Mouse (Mus musculus): Measurements from ENCODE around the gene Psmd3. TPM values are rescaled to one million over a fixed set of nuclear protein-coding genes. Genes with fewer than 3 reads are reported as not detected.
"Not testable (repeated sequence)": the region's sequence is repeated elsewhere in the genome, so short reads cannot be mapped to it uniquely, and the experiment has no call there.

The Psmd3 gene
- polyA plus RNA-seq, 1 experiment from 2014 or later: 169 TPM

- peak; percentile 67 for TF ChIP-seq CTCF (IDR thresholded peaks at IDR 0.05; ENCODE audit: low read depth)
- not testable (repeated sequence) for H3K4me1 ChIP-seq (ENCODE audit: insufficient read depth); H3K36me3 ChIP-seq (ENCODE audit: insufficient read depth); H3K27me3 ChIP-seq (ENCODE audit: insufficient read depth, low read length); H3K4me3 ChIP-seq (ENCODE audit: low read depth, low read length); H3K9me3 ChIP-seq (ENCODE audit: low read depth, low read length); H3K9ac ChIP-seq; H3K27ac ChIP-seq (ENCODE audit: low read depth); H3K4me2 ChIP-seq
- 5% methylated on average over 6 of the region's 7 CpGs for WGBS
- peak; percentile 77 for DNase-seq
- ATAC-seq (ENCODE audit: insufficient read depth): peak; percentile 56
Observed at GRCm38 (mm10) chr11:98673136-98673535, 9.2 kb upstream of the Psmd3 start.

DNA sequence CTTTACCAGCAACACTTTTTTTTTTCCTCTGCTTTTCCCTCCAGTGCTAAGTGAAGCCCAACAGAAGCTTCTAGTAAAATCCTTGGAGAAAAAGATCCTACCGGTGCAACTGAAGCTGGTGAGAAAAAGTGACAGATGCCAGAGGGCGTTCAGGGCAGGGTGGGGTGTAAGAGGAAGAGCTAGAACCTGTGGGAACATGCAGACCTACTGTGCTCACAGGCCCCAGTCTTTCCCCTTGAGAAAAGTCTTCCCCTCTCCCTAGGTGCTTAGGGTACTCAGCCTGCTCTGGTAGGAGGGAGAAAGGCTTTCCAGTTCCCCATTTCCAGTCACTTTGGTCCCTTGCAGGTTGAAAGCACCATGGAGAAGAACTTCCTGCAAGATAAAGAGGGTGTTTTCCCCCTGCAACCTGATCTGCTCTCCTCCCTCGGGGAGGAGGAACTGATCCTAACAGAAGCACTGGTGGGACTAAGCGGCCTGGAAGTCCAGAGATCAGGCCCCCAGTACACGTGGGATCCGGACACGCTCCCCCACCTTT is 6.5 kb upstream of the Psmd3 start:
- no peak overlapping the region for H3K27ac ChIP-seq (ENCODE audit: low read depth)
- DNase-seq (no peak), ATAC-seq (ENCODE audit: insufficient read depth) (no peak)
- H3K4me3 ChIP-seq (ENCODE audit: low read depth, low read length): no peak overlapping the region
- no peak for TF ChIP-seq CTCF (IDR thresholded peaks at IDR 0.05; ENCODE audit: low read depth)
- WGBS: 35% methylated on average over 7 of the region's 7 CpGs
- no peak overlapping the region for H3K4me2 ChIP-seq
- no peaks in the 10 kb centered on the region for H3K9me3 ChIP-seq (ENCODE audit: low read depth, low read length)
- H3K9ac ChIP-seq: no peak overlapping the region
- H3K27me3 ChIP-seq (ENCODE audit: insufficient read depth, low read length): no peaks in the 10 kb centered on the region
- no peaks in the 10 kb centered on the region for H3K4me1 ChIP-seq (ENCODE audit: insufficient read depth)
- no peaks in the 10 kb centered on the region for H3K36me3 ChIP-seq (ENCODE audit: insufficient read depth)

DNA sequence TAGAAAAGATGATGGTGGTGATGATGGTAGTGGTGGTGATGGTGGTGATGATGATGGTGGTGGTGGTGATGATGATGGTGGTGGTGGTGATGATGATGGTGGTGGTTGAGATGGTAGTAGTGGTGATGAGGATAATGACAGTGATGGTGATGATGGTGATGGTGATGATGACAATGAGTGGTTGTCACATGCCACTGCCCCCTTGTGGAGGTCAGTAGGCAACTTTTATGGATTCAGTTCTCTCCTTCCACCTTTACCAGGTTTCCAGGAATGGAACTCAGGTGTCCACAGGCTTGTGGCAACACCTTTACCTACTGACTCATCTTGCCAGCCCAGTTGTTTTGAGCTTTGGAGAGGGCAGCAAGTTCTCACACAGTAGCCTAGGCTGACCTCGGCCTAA is 2.3 kb upstream of the Psmd3 start:
- ATAC-seq (ENCODE audit: insufficient read depth) (no peak), DNase-seq (no peak)
- H3K4me3 ChIP-seq (ENCODE audit: low read depth, low read length): no peak overlapping the region
- H3K36me3 ChIP-seq (ENCODE audit: insufficient read depth): peaks cover under 1% of the 10 kb centered on the region; the same call in 1 of the 2 replicates
- no peak overlapping the region for H3K4me2 ChIP-seq
- no peaks in the 10 kb centered on the region for H3K27me3 ChIP-seq (ENCODE audit: insufficient read depth, low read length)
- no peak overlapping the region for H3K9ac ChIP-seq
- TF ChIP-seq CTCF (IDR thresholded peaks at IDR 0.05; ENCODE audit: low read depth): peak; percentile 37; the same call in 1 of the 2 replicates
- H3K4me1 ChIP-seq (ENCODE audit: insufficient read depth): 0 out of 2 replicates have a peak, but pooled peaks cover 3% of the 10 kb centered on the region
- no peak overlapping the region for H3K27ac ChIP-seq (ENCODE audit: low read depth)
- H3K9me3 ChIP-seq (ENCODE audit: low read depth, low read length): no peaks in the 10 kb centered on the region
- WGBS: 92% methylated on average over 1 of the region's 1 CpGs

DNA sequence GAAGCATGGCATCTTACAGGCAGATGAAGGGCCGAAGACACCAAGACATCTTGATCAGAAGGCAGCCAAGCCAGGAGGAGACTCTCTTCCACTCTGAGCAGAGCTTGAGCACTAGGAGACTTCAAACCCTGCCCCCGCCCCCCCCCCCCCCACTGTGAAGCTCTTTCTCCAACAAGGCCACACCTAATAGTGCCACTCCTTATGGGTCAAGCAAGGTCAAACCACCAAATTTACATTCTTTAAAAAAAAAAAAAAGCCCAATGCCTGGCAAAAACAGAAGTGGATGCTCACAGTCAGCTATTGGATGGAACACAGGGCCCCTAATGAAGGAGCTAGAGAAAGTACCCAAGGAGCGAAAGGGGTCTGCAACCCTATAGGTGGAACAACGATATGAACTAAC is 1.8 kb upstream of the Psmd3 start:
- H3K27me3 ChIP-seq (ENCODE audit: insufficient read depth, low read length): not testable (repeated sequence)

GRCm38 (mm10) chr11:98681186-98681585 is 1.2 kb upstream of the Psmd3 start:
- no peak overlapping the region for H3K4me3 ChIP-seq (ENCODE audit: low read depth, low read length)
- no peak for TF ChIP-seq CTCF (IDR thresholded peaks at IDR 0.05; ENCODE audit: low read depth)
- H3K4me1 ChIP-seq (ENCODE audit: insufficient read depth): 0 out of 2 replicates have a peak, but pooled peaks cover 3% of the 10 kb centered on the region
- H3K4me2 ChIP-seq: peak overlapping the region; percentile 64; the same call in 1 of the 2 replicates
- no peaks in the 10 kb centered on the region for H3K27me3 ChIP-seq (ENCODE audit: insufficient read depth, low read length)
- no peak overlapping the region for H3K27ac ChIP-seq (ENCODE audit: low read depth)
- peaks cover 12% of the 10 kb centered on the region for H3K36me3 ChIP-seq (ENCODE audit: insufficient read depth)
- H3K9ac ChIP-seq: no peak overlapping the region
- DNase-seq (no peak), ATAC-seq (ENCODE audit: insufficient read depth) (no peak)
- no peaks in the 10 kb centered on the region for H3K9me3 ChIP-seq (ENCODE audit: low read depth, low read length)
- WGBS: 74% methylated on average over 4 of the region's 4 CpGs

More for the DNA sequence above, 1.8 kb upstream of the Psmd3 start:
- 92% methylated on average over 4 of the region's 4 CpGs for WGBS
- not testable (repeated sequence) for DNase-seq; H3K4me3 ChIP-seq (ENCODE audit: low read depth, low read length); H3K9ac ChIP-seq; H3K27ac ChIP-seq (ENCODE audit: low read depth); H3K4me1 ChIP-seq (ENCODE audit: insufficient read depth); H3K9me3 ChIP-seq (ENCODE audit: low read depth, low read length); ATAC-seq (ENCODE audit: insufficient read depth); H3K4me2 ChIP-seq; H3K36me3 ChIP-seq (ENCODE audit: insufficient read depth)

GRCm38 (mm10) chr11:98682811-98683210 is 457 bp downstream of the Psmd3 start:
- peak overlapping the region; percentile 97 for H3K4me3 ChIP-seq (ENCODE audit: low read depth, low read length)
- DNase-seq (no peak), ATAC-seq (ENCODE audit: insufficient read depth) (peak; percentile 24)
- H3K9ac ChIP-seq: peak overlapping the region; percentile 98
- 0 out of 2 replicates have a peak, but pooled peaks cover 3% of the 10 kb centered on the region for H3K4me1 ChIP-seq (ENCODE audit: insufficient read depth)
- peaks cover 28% of the 10 kb centered on the region for H3K36me3 ChIP-seq (ENCODE audit: insufficient read depth)
- no peaks in the 10 kb centered on the region for H3K9me3 ChIP-seq (ENCODE audit: low read depth, low read length)
- no peak for TF ChIP-seq CTCF (IDR thresholded peaks at IDR 0.05; ENCODE audit: low read depth)
- under 1% methylated on average over 23 of the region's 23 CpGs for WGBS
- no peaks in the 10 kb centered on the region for H3K27me3 ChIP-seq (ENCODE audit: insufficient read depth, low read length)
- H3K4me2 ChIP-seq: peak overlapping the region; percentile 64
- peak overlapping the region; percentile 34 for H3K27ac ChIP-seq (ENCODE audit: low read depth)

DNA sequence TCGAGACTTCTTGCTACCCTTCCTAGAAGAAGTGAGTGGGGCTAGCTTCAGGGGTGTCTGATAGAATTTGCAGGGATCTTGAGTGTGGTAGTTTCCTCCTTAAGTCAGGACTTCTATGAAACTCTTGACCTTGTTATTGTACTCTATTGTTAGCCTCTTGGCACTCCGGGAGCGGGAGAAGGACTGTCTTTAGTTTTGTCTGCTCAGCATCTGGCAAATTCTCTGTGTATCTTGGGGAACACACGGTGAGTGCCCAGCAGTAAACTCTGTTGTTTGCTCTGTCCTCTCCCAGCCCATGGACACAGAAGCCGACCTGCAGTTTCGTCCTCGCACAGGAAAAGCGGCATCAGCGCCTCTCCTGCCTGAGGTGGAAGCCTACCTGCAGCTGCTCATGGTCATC is 3.3 kb downstream of the Psmd3 start:
- Histone ChIP-seq H3K9me3 (ENCODE audit: low read depth, low read length) (no peaks in the 10 kb centered on the region), H3K4me2 (no peak overlapping the region), H3K27ac (ENCODE audit: low read depth) (no peak overlapping the region), H3K9ac (no peak overlapping the region), H3K27me3 (ENCODE audit: insufficient read depth, low read length) (no peaks in the 10 kb centered on the region), H3K4me3 (ENCODE audit: low read depth, low read length) (no peak overlapping the region), H3K4me1 (ENCODE audit: insufficient read depth) (0 out of 2 replicates have a peak, but pooled peaks cover 3% of the 10 kb centered on the region), H3K36me3 (ENCODE audit: insufficient read depth) (peaks cover 53% of the 10 kb centered on the region)
- ATAC-seq (ENCODE audit: insufficient read depth) (no peak), DNase-seq (no peak)
- TF ChIP-seq CTCF (IDR thresholded peaks at IDR 0.05; ENCODE audit: low read depth): no peak
- WGBS: 86% methylated on average over 9 of the region's 9 CpGs
